Mouse (Mus musculus): ENCODE measurements around the gene Abl1.

DNA sequence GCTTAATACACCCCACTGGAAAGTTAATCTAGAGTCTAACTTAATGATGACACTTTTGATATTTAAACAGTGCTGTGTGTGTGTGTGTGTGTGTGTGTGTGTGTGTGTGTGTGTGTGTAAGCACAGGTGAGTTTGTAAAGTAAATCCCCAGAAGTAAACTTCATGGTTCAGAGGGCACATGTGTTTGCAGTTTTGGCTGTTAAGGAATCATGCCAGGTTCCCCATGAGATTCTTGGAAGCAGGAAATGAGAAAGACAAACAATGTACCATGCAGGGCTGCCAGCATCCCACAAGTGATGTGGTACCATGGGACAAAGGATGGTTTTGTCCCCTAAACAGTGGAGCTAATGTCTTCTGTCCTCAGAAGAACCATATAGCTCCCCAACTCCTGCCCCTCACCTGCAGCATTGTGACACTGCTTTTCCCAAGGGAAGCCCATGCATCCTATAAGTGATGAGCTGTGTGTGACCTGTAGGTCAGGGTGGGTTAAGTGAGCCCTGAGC lies 57.6 kb downstream of the Abl1 start:
- TF ChIP-seq E2F4 (IDR thresholded peaks at IDR 0.05; ENCODE audit: insufficient read depth) (no peak), MAX (IDR thresholded peaks at IDR 0.05; ENCODE audit: low read depth) (no peak), POLR2A (IDR thresholded peaks at IDR 0.05; ENCODE audit: insufficient read length, low read depth) (no peak), MYOG (IDR thresholded peaks at IDR 0.05; ENCODE audit: control insufficient read depth in 1 of 3, insufficient read depth in 1 of 3, insufficient read length in 2 of 3, low read depth in 2 of 3) (no peak), TCF12 (IDR thresholded peaks at IDR 0.05; ENCODE audit: insufficient read depth, poor library complexity, severe bottlenecking) (no peak), USF1 (IDR thresholded peaks at IDR 0.05; ENCODE audit: low read depth) (no peak), POLR2AphosphoS2 (IDR thresholded peaks at IDR 0.05; ENCODE audit: insufficient read length, low read depth) (no peak)
